Mouse (Mus musculus) CH12.LX (cell line): ENCODE data around the gene Pkp3. TPM values are rescaled to one million over a fixed set of nuclear protein-coding genes. Genes with fewer than 3 reads are reported as not detected.
"Not testable (repeated sequence)": the region's sequence is repeated elsewhere in the genome, so short reads cannot be mapped to it uniquely, and the experiment has no call there.

Experiments
- DNase-seq: peaks from one replicate; pipeline ENCODE4 v3.0.0-alpha.2; 2013; ENCODE audit errors: extremely low read depth
- H3K27ac ChIP-seq: 2 replicates; pipeline ENCODE4 v1.5.1; 2012; ENCODE audit warnings: low read depth, mild to moderate bottlenecking, control low read depth, moderate library complexity; ENCODE audit not compliant: insufficient read depth
- H3K27me3 ChIP-seq: replicated peaks from 2 replicates; pipeline ENCODE3; 2012; ENCODE audit warnings: inconsistent platforms
- H3K36me3 ChIP-seq, 2 experiments: replicated peaks in 1 of 2; 2 replicates each; pipeline versions ENCODE3 to v1.6.1; 2012; ENCODE audit warnings: inconsistent platforms in 1 of 2, low read length in 1 of 2, mild to moderate bottlenecking in 1 of 2, mixed read lengths in 1 of 2, moderate library complexity in 1 of 2; ENCODE audit not compliant: control insufficient read depth in 1 of 2, insufficient read depth in 1 of 2
- H3K4me1 ChIP-seq, 2 experiments: 2 replicates each; pipeline ENCODE4 v1.6.1; 2012; ENCODE audit warnings: inconsistent platforms in 1 of 2, moderate library complexity in 1 of 2; ENCODE audit not compliant: insufficient read depth in 2 of 2, control insufficient read depth in 1 of 2
- H3K4me2 ChIP-seq: 2 replicates; pipeline ENCODE4 v1.6.1; 2012; ENCODE audit warnings: low read depth, mild to moderate bottlenecking, control low read depth; ENCODE audit not compliant: poor library complexity, insufficient read depth, severe bottlenecking
- H3K4me3 ChIP-seq, 3 experiments: fragments of 150-350 bp in 1 of 3; sonication (generic) in 1 of 3; replicated peaks in 1 of 3; 2 replicates each; pipeline versions ENCODE3 to v1.5.1; 2011 to 2012; ENCODE audit warnings: low read depth in 2 of 3, low read length in 2 of 3, mild to moderate bottlenecking in 2 of 3, moderate library complexity in 2 of 3, control low read depth in 1 of 3, improper control_type of control experiment in 1 of 3, inconsistent platforms in 1 of 3, mixed read lengths in 1 of 3; ENCODE audit not compliant: poor library complexity in 1 of 3
- H3K79me2 ChIP-seq: replicated peaks from 2 replicates; pipeline ENCODE4 v1.6.1; 2012; ENCODE audit warnings: mild to moderate bottlenecking, moderate library complexity; ENCODE audit not compliant: control insufficient read depth, poor library complexity, insufficient read depth, severe bottlenecking; ENCODE audit errors: extremely low read depth
- H3K9ac ChIP-seq: 2 replicates; pipeline ENCODE4 v1.6.1; 2012; ENCODE audit warnings: low read depth, mild to moderate bottlenecking, control low read depth, moderate library complexity; ENCODE audit not compliant: insufficient read depth
- H3K9me3 ChIP-seq: replicated peaks from 2 replicates; pipeline ENCODE3; 2012; ENCODE audit warnings: low read length, inconsistent platforms, mixed read lengths
- BHLHE40 ChIP-seq: IDR thresholded peaks from 2 replicates; pipeline ENCODE4 v1.6.1; 2011; ENCODE audit warnings: mild to moderate bottlenecking, low read depth, low read length, improper control_type of control experiment
- CHD2 ChIP-seq: IDR thresholded peaks from 2 replicates; pipeline ENCODE4 v1.6.1; 2011; ENCODE audit warnings: low read length, improper control_type of control experiment
- E2F4 ChIP-seq: IDR thresholded peaks from 2 replicates; pipeline ENCODE4 v1.6.1; 2011; ENCODE audit warnings: low read depth, low read length, improper control_type of control experiment; ENCODE audit not compliant: insufficient replicate concordance
- EP300 ChIP-seq: IDR thresholded peaks from 2 replicates; pipeline ENCODE4 v1.6.1; 2011; ENCODE audit warnings: low read length, improper control_type of control experiment
- JUND ChIP-seq: conservative IDR thresholded peaks from 2 replicates; pipeline ENCODE4 v1.6.1; 2011; ENCODE audit warnings: low read depth, low read length, improper control_type of control experiment
- MYC ChIP-seq: IDR thresholded peaks from 2 replicates; pipeline ENCODE4 v1.6.1; 2011; ENCODE audit warnings: low read depth, mild to moderate bottlenecking, improper control_type of control experiment, low read length
- NELFE ChIP-seq: IDR thresholded peaks from 2 replicates; pipeline ENCODE4 v1.6.1; 2011; ENCODE audit warnings: low read depth, low read length, improper control_type of control experiment
- NRF1 ChIP-seq: IDR thresholded peaks from 2 replicates; pipeline ENCODE4 v1.6.1; 2014; ENCODE audit warnings: low read depth, mild to moderate bottlenecking, inconsistent platforms, low read length, improper control_type of control experiment, moderate library complexity
- SIN3A ChIP-seq: IDR thresholded peaks from 2 replicates; pipeline ENCODE4 v1.6.1; 2012; ENCODE audit warnings: low read length, improper control_type of control experiment, inconsistent platforms
- SMC3 ChIP-seq: IDR thresholded peaks from 2 replicates; pipeline ENCODE4 v1.6.1; 2011; ENCODE audit warnings: low read depth, low read length, improper control_type of control experiment
- USF2 ChIP-seq: conservative IDR thresholded peaks from 2 replicates; pipeline ENCODE4 v1.6.1; 2011; ENCODE audit warnings: low read depth, low read length, improper control_type of control experiment
- dilution Hi-C: fragments of 300-500 bp; cut with MboI; formaldehyde crosslinking; loops from 2 replicates; pipeline ENCODE4 v1.14.3; 2020; ENCODE audit warnings: low sequenced_read_pairs; ENCODE audit not compliant: extremely low pct_unique_long_range_greater_than_20kb, extremely low pct_ligation_motif_present
- in situ Hi-C: fragments of 300-500 bp; cut with MboI; formaldehyde crosslinking; loops from 3 replicates; pipeline ENCODE4 v1.14.3; 2019; ENCODE audit warnings: low sequenced_read_pairs, low pct_ligation_motif_present, low pct_unique_long_range_greater_than_20kb, mixed read lengths
- polyA plus RNA-seq: library from polyadenylated mRNA; unstranded; fragments of >175 nt; gene quantifications from 2 replicates; pipeline ENCODE4 v1.2.1, GENCODE M21; 2012; ENCODE audit warnings: low read depth; ENCODE audit not compliant: insufficient read length
- total RNA-seq, 2 experiments: library from RNA; depleted of rRNA; stranded (reverse); fragments of 300-350 nt in 1 of 2; fragments of >200 nt in 1 of 2; gene quantifications; 2 replicates each; pipeline ENCODE4 v1.2.3; 2012 to 2014

The Pkp3 gene
- total and polyA plus RNA-seq, 3 experiments, result 25.3 to 63.1 (median 37.8) TPM

DNA sequence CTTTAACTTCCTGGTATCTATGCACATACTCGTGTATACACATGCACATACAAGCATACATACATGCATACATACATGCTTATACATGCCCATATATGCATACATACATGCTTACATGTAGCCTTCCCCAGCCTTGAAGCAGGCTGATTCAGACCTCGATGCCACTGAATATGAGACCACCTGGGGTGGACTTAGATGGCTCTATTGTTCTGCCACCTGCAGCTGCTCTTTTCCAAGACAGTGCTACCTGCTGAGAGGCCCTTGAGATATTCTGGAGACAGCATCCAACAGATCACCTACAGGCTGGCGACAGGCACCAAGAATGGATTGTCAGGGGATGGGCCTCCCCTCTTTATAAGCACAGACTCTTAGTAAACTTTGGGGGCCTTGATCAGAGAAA lies 47.6 kb upstream of the Pkp3 start:
- TF ChIP-seq CHD2, result no peak
- TF ChIP-seq MYC, result no peak
- TF ChIP-seq NELFE, result no peak
- TF ChIP-seq SMC3, result no peak
- TF ChIP-seq SIN3A, result no peak
- TF ChIP-seq JUND, result no peak
- TF ChIP-seq BHLHE40, result no peak
- TF ChIP-seq EP300, result no peak
- no peak for TF ChIP-seq E2F4
- peaks cover 0 to 5% of the 10 kb centered on the region in 2 experiments; a peak in 3 of 4 replicates for H3K4me1 ChIP-seq
- no peak overlapping the region for H3K9ac ChIP-seq
- H3K4me3 ChIP-seq, result no peak overlapping the region
- dilution Hi-C loops, result no loop called here
- no peak overlapping the region for H3K27ac ChIP-seq
- H3K4me2 ChIP-seq, result no peak overlapping the region
- H3K79me2 ChIP-seq, result no peaks in the 10 kb centered on the region
- in situ Hi-C loops, result no loop called here
- H3K27me3 ChIP-seq, result no peaks in the 10 kb centered on the region
- H3K9me3 ChIP-seq, result no peaks in the 10 kb centered on the region
- no peaks in the 10 kb centered on the region for H3K36me3 ChIP-seq
- no peak for DNase-seq

DNA sequence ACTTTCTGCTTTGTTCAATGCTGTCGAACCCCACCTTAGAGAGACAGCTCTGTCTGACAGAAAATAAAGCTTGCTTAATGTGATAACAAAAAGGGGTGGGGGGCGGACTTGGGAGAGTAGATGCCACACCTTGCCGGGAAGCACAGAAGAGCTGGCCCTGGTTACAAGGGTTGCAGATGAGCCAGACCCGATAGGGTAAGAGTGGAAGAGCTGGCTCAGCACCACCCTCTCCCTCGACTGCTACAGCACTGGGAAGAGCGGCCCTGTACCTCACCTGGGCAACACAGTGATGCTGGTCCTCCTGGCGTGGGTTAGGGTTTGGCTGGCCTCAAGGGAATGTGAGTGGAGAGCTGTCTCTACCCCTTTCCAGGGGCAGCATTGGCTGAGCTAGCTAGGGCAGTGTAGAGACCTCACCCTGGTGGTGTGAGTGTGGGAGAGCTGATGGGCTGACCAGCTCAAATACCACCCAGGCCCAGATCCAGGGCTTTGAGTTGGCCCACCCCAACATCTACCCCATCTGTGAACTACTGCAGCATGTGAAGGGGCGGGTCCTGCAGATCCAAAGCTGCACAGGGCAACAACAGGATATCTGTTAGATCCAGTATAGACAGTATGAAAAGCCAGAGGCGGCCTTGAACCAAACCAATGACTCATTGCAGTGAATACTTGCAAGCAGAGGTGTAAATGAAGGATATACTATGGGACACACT lies 45.4 kb upstream of the Pkp3 start:
- no peaks in the 10 kb centered on the region for H3K36me3 ChIP-seq
- H3K4me3 ChIP-seq, result no peak overlapping the region
- peaks cover 4% of the 10 kb centered on the region for H3K27me3 ChIP-seq
- no peaks in the 10 kb centered on the region for H3K9me3 ChIP-seq
- DNase-seq, result no peak
- H3K9ac ChIP-seq, result no peak overlapping the region
- no peaks in the 10 kb centered on the region; a peak in 1 of 4 replicates for H3K4me1 ChIP-seq
- H3K4me2 ChIP-seq, result no peak overlapping the region
- no peaks in the 10 kb centered on the region for H3K79me2 ChIP-seq
- dilution Hi-C loops (no loop called here), in situ Hi-C loops (no loop called here)
- TF ChIP-seq USF2 (no peak), NRF1 (no peak), BHLHE40 (no peak)
- no peak overlapping the region for H3K27ac ChIP-seq

GRCm38 (mm10) chr7:141036624-141037023 lies 41.4 kb upstream of the Pkp3 start:
- in situ Hi-C loops, dilution Hi-C loops: not testable (repeated sequence)

More at GRCm38 (mm10) chr7:141036624-141037023, 41.4 kb upstream of the Pkp3 start:
- H3K4me2 ChIP-seq, DNase-seq, H3K36me3 ChIP-seq, H3K27ac ChIP-seq, H3K4me3 ChIP-seq, H3K9me3 ChIP-seq, H3K4me1 ChIP-seq, H3K79me2 ChIP-seq, H3K9ac ChIP-seq, H3K27me3 ChIP-seq: not testable (repeated sequence)
